Mouse (Mus musculus): ENCODE measurements at regions not wholly inside any gene's neighbourhood (a gene's known extent, or its start where the extent isn't known, plus 50 kb on each side); places are given as distances from the start of the nearest gene placed in this dataset.
"Not testable (repeated sequence)": the region's sequence is repeated elsewhere in the genome, so short reads cannot be mapped to it uniquely, and the experiment has no call there.

DNA sequence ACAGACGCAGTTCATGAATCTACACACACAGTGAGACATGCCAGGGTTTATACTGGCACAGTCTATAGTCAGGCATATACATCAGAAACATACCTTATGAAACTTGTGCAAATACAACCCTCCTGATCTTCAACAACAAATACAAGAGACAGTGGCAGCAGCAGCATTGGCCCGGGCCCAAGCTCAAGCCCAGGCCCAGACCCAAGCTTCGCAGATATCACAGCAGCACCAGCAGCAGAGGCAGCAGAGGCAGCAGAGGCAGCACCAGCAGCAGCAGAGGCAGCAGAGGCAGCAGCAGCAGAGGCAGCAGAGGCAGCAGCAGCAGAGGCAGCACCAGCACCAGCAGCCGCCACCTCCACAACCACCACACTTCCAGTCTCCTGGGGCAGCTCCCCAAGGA lies 80.0 kb downstream of the Samd9l start:
- no peaks in the 10 kb centered on the region for H3K27me3 ChIP-seq (ENCODE audit: control insufficient read depth, insufficient read depth, low read length)
- H3K9me3 ChIP-seq (replicated peaks; ENCODE audit: control insufficient read depth, low read length): no peaks in the 10 kb centered on the region
- H3K9ac ChIP-seq (replicated peaks; ENCODE audit: low read length): no peak overlapping the region
- H3K36me3 ChIP-seq (replicated peaks; ENCODE audit: control insufficient read depth, insufficient read depth, low read depth, low read length): no peaks in the 10 kb centered on the region
- DNase-seq (ENCODE audit: low spot score): no peak
- no peak for ATAC-seq (replicated peaks; ENCODE audit: insufficient number of reproducible peaks, low FRiP score, low TSS enrichment, low read depth)
- WGBS: 85% methylated on average over 4 of the region's 4 CpGs
- no peaks in the 10 kb centered on the region for H3K4me1 ChIP-seq (ENCODE audit: control insufficient read depth, insufficient read depth, low read length)
- H3K4me3 ChIP-seq (ENCODE audit: low read depth, low read length): no peak overlapping the region
- H3K27ac ChIP-seq (replicated peaks; ENCODE audit: low read depth, low read length): no peak overlapping the region
- H3K4me2 ChIP-seq (ENCODE audit: low read depth, low read length): no peak overlapping the region

DNA sequence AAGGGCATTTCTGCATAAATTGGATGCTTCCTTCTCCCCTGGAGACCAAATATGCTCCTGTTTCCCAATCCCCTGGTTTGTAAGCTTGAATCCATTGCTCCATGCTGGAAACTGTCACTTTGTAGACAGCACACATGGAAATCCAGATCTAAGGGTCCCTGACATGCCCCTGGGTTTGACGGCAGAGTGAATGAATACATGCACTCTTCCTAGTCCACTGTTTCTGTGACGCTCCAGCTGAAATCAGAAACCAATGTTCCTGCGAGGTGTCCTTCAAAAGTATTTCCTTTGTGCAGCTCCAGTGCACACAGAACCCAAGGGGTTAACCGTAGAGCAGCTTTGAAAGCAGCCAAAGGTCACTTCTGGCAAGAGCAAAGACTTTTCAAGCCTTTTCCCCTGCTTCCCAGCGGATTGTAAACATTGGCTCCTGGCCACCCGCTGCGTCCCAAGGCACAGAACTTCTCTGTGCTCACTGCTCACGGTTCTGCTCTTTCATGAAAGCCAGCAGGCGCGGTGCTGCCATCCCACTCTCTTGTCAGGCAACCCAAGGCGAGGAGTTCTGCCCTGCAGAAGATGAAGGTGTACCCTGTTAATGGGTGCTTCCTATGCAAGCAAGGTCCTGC lies 91.7 kb downstream of the Samd9l start:
- not testable (repeated sequence) for H3K27me3 ChIP-seq (ENCODE audit: control insufficient read depth, insufficient read depth, low read length); H3K9me3 ChIP-seq (replicated peaks; ENCODE audit: control insufficient read depth, low read length); H3K4me1 ChIP-seq (ENCODE audit: control insufficient read depth, insufficient read depth, low read length); ATAC-seq (replicated peaks; ENCODE audit: insufficient number of reproducible peaks, low FRiP score, low TSS enrichment, low read depth); H3K9ac ChIP-seq (replicated peaks; ENCODE audit: low read length); H3K36me3 ChIP-seq (replicated peaks; ENCODE audit: control insufficient read depth, insufficient read depth, low read depth, low read length); H3K4me3 ChIP-seq (ENCODE audit: low read depth, low read length); H3K27ac ChIP-seq (replicated peaks; ENCODE audit: low read depth, low read length)
- peak overlapping the region; percentile 13 for H3K4me2 ChIP-seq (ENCODE audit: low read depth, low read length)
- under 1% methylated on average over 11 of the region's 11 CpGs for WGBS
- peak; percentile 67 for DNase-seq (ENCODE audit: low spot score)

DNA sequence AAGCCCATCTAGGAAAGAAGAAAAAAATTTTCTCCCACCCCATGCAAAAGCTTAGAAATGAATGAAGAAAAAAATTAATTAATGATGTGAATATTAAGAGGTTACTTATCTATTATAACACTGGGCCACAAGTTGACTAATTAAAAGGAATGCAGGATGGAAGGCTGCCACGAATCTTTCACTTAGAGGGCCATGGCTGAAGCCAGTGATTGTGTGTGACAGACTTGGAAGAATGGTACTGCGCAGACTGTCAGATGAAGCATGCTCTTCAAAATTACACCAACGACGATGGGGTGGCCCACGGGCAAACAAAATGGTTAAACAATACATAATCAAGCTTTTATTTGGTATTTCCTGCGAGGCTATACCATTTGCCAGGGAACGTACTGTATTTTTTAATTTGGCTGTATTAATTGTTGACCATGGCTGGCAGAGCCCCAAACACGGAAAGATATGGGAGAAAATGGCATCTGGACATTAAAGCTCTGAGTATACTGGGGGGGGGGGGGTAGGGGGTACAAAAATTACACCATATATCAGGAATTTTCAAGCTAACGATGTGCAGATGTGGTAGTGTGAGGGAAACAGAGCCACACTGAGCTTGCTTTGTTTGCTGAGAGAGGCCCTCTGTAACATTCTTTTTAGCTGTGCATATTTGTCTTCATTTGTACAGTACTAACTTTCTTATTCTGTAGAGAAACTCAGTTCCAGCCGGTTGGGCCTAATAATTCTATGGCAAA lies 94.3 kb downstream of the Samd9l start:
- not testable (repeated sequence) for H3K4me2 ChIP-seq (ENCODE audit: low read depth, low read length); H3K4me3 ChIP-seq (ENCODE audit: low read depth, low read length); H3K9ac ChIP-seq (replicated peaks; ENCODE audit: low read length); H3K4me1 ChIP-seq (ENCODE audit: control insufficient read depth, insufficient read depth, low read length); H3K27ac ChIP-seq (replicated peaks; ENCODE audit: low read depth, low read length); H3K9me3 ChIP-seq (replicated peaks; ENCODE audit: control insufficient read depth, low read length); H3K27me3 ChIP-seq (ENCODE audit: control insufficient read depth, insufficient read depth, low read length); H3K36me3 ChIP-seq (replicated peaks; ENCODE audit: control insufficient read depth, insufficient read depth, low read depth, low read length); ATAC-seq (replicated peaks; ENCODE audit: insufficient number of reproducible peaks, low FRiP score, low TSS enrichment, low read depth)
- 51% methylated on average over 10 of the region's 10 CpGs for WGBS
- DNase-seq (ENCODE audit: low spot score): peak; percentile 49

DNA sequence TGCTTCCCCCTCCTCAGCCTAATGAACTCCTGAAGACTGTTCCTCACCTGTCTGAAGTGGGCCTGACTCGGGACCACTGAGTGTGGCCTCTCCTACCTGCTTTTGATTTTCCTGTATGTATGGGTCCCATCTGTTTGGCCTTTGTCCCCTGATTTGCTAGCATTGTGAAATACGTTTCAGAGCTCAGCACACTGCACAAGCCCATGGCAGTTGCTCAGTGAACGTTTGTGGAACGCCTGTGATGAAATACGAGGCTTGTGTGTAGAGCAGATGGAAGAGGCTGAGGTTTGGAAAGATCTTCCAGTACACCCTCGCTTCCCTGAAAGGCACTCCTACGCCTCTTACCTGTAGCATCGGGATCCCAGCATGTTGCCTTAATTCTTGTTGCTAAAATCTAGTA lies 106.1 kb downstream of the Samd9l start:
- not testable (repeated sequence) for ATAC-seq (replicated peaks; ENCODE audit: insufficient number of reproducible peaks, low FRiP score, low TSS enrichment, low read depth); H3K27me3 ChIP-seq (ENCODE audit: control insufficient read depth, insufficient read depth, low read length); H3K27ac ChIP-seq (replicated peaks; ENCODE audit: low read depth, low read length); DNase-seq (ENCODE audit: low spot score); H3K36me3 ChIP-seq (replicated peaks; ENCODE audit: control insufficient read depth, insufficient read depth, low read depth, low read length); H3K4me1 ChIP-seq (ENCODE audit: control insufficient read depth, insufficient read depth, low read length); H3K9me3 ChIP-seq (replicated peaks; ENCODE audit: control insufficient read depth, low read length); H3K4me2 ChIP-seq (ENCODE audit: low read depth, low read length); H3K4me3 ChIP-seq (ENCODE audit: low read depth, low read length); H3K9ac ChIP-seq (replicated peaks; ENCODE audit: low read length)
- 82% methylated on average over 8 of the region's 8 CpGs for WGBS

DNA sequence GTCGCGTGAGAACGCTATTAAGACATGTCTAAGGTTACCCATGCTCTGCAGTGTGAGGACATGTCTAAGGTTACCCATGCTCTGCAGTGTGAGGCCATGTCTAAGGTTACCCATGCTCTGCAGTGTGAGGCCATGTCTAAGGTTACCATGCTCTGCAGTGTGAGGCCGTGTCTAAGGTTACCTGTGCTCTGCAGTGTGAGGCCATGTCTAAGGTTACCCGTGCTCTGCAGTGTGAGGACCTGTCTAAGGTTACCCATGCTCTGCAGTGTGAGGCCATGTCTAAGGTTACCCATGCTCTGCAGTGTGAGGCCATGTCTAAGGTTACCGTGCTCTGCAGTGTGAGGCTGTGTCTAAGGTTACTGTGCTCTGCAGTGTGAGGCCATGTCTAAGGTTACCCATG lies 107.4 kb downstream of the Samd9l start:
- not testable (repeated sequence) for H3K27me3 ChIP-seq (ENCODE audit: control insufficient read depth, insufficient read depth, low read length); H3K4me2 ChIP-seq (ENCODE audit: low read depth, low read length); H3K36me3 ChIP-seq (replicated peaks; ENCODE audit: control insufficient read depth, insufficient read depth, low read depth, low read length); H3K27ac ChIP-seq (replicated peaks; ENCODE audit: low read depth, low read length); H3K9ac ChIP-seq (replicated peaks; ENCODE audit: low read length); H3K4me3 ChIP-seq (ENCODE audit: low read depth, low read length); ATAC-seq (replicated peaks; ENCODE audit: insufficient number of reproducible peaks, low FRiP score, low TSS enrichment, low read depth); DNase-seq (ENCODE audit: low spot score); H3K9me3 ChIP-seq (replicated peaks; ENCODE audit: control insufficient read depth, low read length); H3K4me1 ChIP-seq (ENCODE audit: control insufficient read depth, insufficient read depth, low read length)
- WGBS: 95% methylated on average over 6 of the region's 6 CpGs

DNA sequence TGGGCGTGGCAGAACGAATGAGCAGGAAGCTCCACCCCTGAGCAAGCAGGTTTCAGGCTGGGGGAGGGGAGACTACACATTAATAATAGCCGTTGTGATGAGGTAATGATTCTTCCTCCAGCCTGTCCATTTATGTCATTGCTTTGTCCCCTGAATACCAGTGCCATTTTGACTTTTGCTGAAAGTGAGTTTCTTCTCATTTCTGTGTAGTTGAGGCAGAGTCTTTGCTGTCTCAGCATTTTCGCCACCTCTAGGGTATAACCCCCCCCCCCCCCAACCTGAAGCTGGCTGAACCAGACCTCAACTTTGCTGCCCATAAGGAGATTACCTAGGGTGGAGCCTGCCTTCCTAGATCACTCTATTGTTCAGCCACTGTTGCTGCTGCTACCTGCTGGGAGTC lies 130.6 kb downstream of the Samd9l start:
- H3K4me3 ChIP-seq (ENCODE audit: low read depth, low read length); H3K9ac ChIP-seq (replicated peaks; ENCODE audit: low read length); DNase-seq (ENCODE audit: low spot score); H3K27ac ChIP-seq (replicated peaks; ENCODE audit: low read depth, low read length); ATAC-seq (replicated peaks; ENCODE audit: insufficient number of reproducible peaks, low FRiP score, low TSS enrichment, low read depth); H3K4me1 ChIP-seq (ENCODE audit: control insufficient read depth, insufficient read depth, low read length); H3K27me3 ChIP-seq (ENCODE audit: control insufficient read depth, insufficient read depth, low read length); H3K36me3 ChIP-seq (replicated peaks; ENCODE audit: control insufficient read depth, insufficient read depth, low read depth, low read length); H3K4me2 ChIP-seq (ENCODE audit: low read depth, low read length); H3K9me3 ChIP-seq (replicated peaks; ENCODE audit: control insufficient read depth, low read length): not testable (repeated sequence)
- WGBS: 91% methylated on average over 2 of the region's 4 CpGs

DNA sequence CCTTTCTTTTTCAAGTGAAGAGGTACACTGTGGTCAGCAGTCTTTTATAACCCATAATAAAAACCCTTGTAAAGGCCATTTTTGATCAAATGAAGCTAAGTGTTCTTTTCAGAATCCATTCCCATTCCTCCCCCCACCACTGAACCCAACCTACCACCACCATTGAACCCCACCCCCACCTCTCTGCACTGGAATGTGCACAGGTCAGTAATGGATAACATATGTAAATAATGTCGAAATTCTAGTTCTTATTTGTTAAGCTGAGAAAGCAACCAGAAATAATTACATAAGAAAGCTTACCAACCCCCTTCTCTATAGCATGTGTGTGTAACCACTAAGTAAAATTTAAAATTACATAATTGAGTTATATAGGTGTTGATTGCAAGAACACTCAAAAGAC lies 133.9 kb downstream of the Samd9l start:
- H3K4me3 ChIP-seq (ENCODE audit: low read depth, low read length); H3K27ac ChIP-seq (replicated peaks; ENCODE audit: low read depth, low read length); H3K9ac ChIP-seq (replicated peaks; ENCODE audit: low read length); H3K27me3 ChIP-seq (ENCODE audit: control insufficient read depth, insufficient read depth, low read length); H3K36me3 ChIP-seq (replicated peaks; ENCODE audit: control insufficient read depth, insufficient read depth, low read depth, low read length); H3K4me2 ChIP-seq (ENCODE audit: low read depth, low read length); ATAC-seq (replicated peaks; ENCODE audit: insufficient number of reproducible peaks, low FRiP score, low TSS enrichment, low read depth); DNase-seq (ENCODE audit: low spot score); H3K4me1 ChIP-seq (ENCODE audit: control insufficient read depth, insufficient read depth, low read length); H3K9me3 ChIP-seq (replicated peaks; ENCODE audit: control insufficient read depth, low read length): not testable (repeated sequence)
- 59% methylated on average over 1 of the region's 1 CpGs for WGBS

Measured in embryonic facial prominence, embryonic 11.5 days (tissue).